Mouse (Mus musculus): Measurements from ENCODE around the gene Lrrc29. TPM values are rescaled to one million over a fixed set of nuclear protein-coding genes. Genes with fewer than 3 reads are reported as not detected.
A peak's percentile ranks its signal among the peaks of the same experiment; 100 is the strongest.

Lrrc29 gene
- total RNA-seq, 2 experiments from 2014 or later, result 1.7 to 1.9 TPM

GRCm38 (mm10) chr8:105270101-105270915 is 55.8 kb downstream of the Lrrc29 start:
- no peak for DNase-seq
- intact Hi-C loops (cut with DNase I), result no loop called here

- intact Hi-C loops (cut with DNase I), result no loop called here
- DNase-seq, result peak; percentile 77 to 79
Observed at GRCm38 (mm10) chr8:105269461-105269947, 56.6 kb downstream of the Lrrc29 start, which contains the start of gene Hsf4. Gene Hsf4, plus strand, starts transcription at chr8:105269801.

GRCm38 (mm10) chr8:105269075-105269458 is 57.0 kb downstream of the Lrrc29 start:
- no peak for DNase-seq
- intact Hi-C loops (cut with DNase I), result no loop called here

DNA sequence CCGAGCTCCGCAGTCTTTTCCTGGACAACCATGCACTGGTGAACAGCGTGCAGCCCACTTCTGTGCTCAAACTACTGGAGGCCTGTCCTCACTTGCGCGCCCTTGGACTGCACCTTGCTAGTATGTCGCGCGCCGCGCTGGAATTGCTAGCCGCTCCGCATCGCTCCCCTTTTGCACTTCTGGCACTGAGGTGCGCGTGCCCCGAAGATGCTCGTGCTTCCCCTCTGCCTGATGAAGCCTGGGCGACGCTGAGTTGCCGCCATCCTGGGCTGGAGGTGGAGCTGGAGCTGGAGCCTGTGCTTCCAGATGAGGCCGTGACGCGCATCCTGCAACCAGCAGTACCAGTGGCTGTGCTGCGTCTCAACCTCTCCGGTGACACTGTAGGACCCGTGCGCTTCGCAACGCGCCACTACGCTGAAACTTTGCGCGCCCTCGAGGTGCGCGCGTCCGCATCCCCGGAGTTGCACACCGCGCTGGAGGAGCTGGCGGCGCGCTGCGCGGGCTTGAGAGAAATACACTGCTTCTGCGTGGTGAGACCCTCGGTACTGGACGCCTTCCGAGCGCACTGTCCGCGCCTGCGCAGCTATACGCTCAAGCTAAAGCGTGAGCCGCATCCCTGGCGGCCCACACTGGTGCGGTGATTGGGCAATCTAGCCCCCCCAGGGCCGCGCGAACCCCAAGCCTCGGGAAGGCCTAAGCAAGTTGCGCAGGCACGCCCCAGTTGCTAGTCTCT is 57.6 kb downstream of the Lrrc29 start:
- intact Hi-C loops (cut with DNase I), result no loop called here
- no peak for DNase-seq

GRCm38 (mm10) chr8:105266775-105267174 is 59.3 kb downstream of the Lrrc29 start:
- no peak for DNase-seq
- intact Hi-C loops (cut with DNase I), result no loop called here

GRCm38 (mm10) chr8:105265128-105265527 is 61.0 kb downstream of the Lrrc29 start:
- intact Hi-C loops (cut with DNase I), result no loop called here
- DNase-seq, result no peak

- intact Hi-C loops (cut with DNase I), result loop anchor here (5.0 kb wide), 1 partner anchor 127 kb away; no protein-coding TSS in a partner anchor
- DNase-seq, result peak; percentile 83 to 84
Observed at GRCm38 (mm10) chr8:105264024-105264982, 61.8 kb downstream of the Lrrc29 start, which contains the start of the genes Tradd and Fbxl8. Gene Tradd, minus strand, starts transcription at chr8:105264609. Gene Fbxl8, plus strand, starts transcription at chr8:105264648.

- intact Hi-C loops (cut with DNase I), result loop anchor here (5.0 kb wide), 1 partner anchor 126 kb away; no protein-coding TSS in a partner anchor
- DNase-seq, result no peak
Observed at GRCm38 (mm10) chr8:105263244-105263912, 62.7 kb downstream of the Lrrc29 start.

Small RNAs within 50 kb of the gene (microRNA-seq; reads per million reads assigned to microRNA genes)
- gene Gm27320 (0 reads per million in 2 experiments), gene Mir328 (1,532 to 10,548 reads per million in 2 experiments)

Other genes with a start within 250 kb of the Lrrc29 start
- gene Ces3b, start 242.5 kb downstream of the Lrrc29 start, total RNA-seq (2021), result not detected
- not detected for gene Ces4a, start 194.5 kb downstream of the Lrrc29 start, total RNA-seq (2021)
- 10 to 100 TPM; 24.4 to 27.9 TPM for gene Cbfb, start 155.6 kb downstream of the Lrrc29 start, total RNA-seq (2021)
- 10 to 100 TPM; 16.7 to 22.0 TPM for gene D230025D16Rik, start 101.1 kb downstream of the Lrrc29 start, total RNA-seq (2021)
- 1 to 10 TPM; 5.1 to 5.6 TPM for gene B3gnt9, start 71.1 kb downstream of the Lrrc29 start, total RNA-seq (2021)
- gene Tradd, start 61.7 kb downstream of the Lrrc29 start, total RNA-seq (2021), result 1 to 10 TPM; 6.3 to 7.2 TPM
- gene Fbxl8, start 61.6 kb downstream of the Lrrc29 start, total RNA-seq (2021), result 1 to 10 TPM; 2.4 to 3.1 TPM
- under 1 TPM; 0.73 to 0.96 TPM for gene Hsf4, start 56.5 kb downstream of the Lrrc29 start, total RNA-seq (2021)
- 10 to 100 TPM; 17.9 to 19.0 TPM for gene Nol3, start 50.1 kb downstream of the Lrrc29 start, total RNA-seq (2021)
- gene 4931428F04Rik, start 36.4 kb downstream of the Lrrc29 start, total RNA-seq (2021), result 1 to 10 TPM; 1.5 to 3.2 TPM
- 1 to 10 TPM; 8.5 to 8.6 TPM for gene Exoc3l, start 30.2 kb downstream of the Lrrc29 start, total RNA-seq (2021)
- 10 to 100 TPM; 21.9 to 24.8 TPM for gene E2f4, start 28.6 kb downstream of the Lrrc29 start, total RNA-seq (2021)
- 1 to 10 TPM in 1 of 2 experiments, under 1 TPM in 1; 0.86 to 1.2 TPM for gene Elmo3, start 20.7 kb downstream of the Lrrc29 start, total RNA-seq (2021)
- gene Tmem208, start 76 bp upstream of the Lrrc29 start, total RNA-seq (2021), result 10 to 100 TPM; 23.3 to 29.6 TPM
- 1 to 10 TPM; 9.2 to 9.4 TPM for gene Fhod1, start 21.7 kb upstream of the Lrrc29 start, total RNA-seq (2021)
- under 1 TPM; 0.83 to 0.86 TPM for gene Slc9a5, start 22.6 kb upstream of the Lrrc29 start, total RNA-seq (2021)
- not detected for gene Plekhg4, start 47.0 kb upstream of the Lrrc29 start, total RNA-seq (2021)
- not detected for gene Kctd19, start 87.2 kb upstream of the Lrrc29 start, total RNA-seq (2021)
- gene Lrrc36, start 87.3 kb upstream of the Lrrc29 start, total RNA-seq (2021), result under 1 TPM; 0.68 to 0.86 TPM
- gene Tppp3, start 145.2 kb upstream of the Lrrc29 start, total RNA-seq (2021), result 10 to 100 TPM; 47.7 to 50.1 TPM
- gene Zdhhc1, start 170.6 kb upstream of the Lrrc29 start, total RNA-seq (2021), result 10 to 100 TPM; 14.9 to 16.3 TPM
- gene Hsd11b2, start 192.5 kb upstream of the Lrrc29 start, total RNA-seq (2021), result 1 to 10 TPM in 1 of 2 experiments, under 1 TPM in 1; 0.53 to 1.0 TPM
- gene Atp6v0d1, start 239.8 kb upstream of the Lrrc29 start, total RNA-seq (2021), result 10 to 100 TPM; 57.2 to 57.8 TPM

All from heart, postnatal 14 days (tissue).